Mouse (Mus musculus) layer of hippocampus, adult 11-12 months (tissue): Measurements from ENCODE around the gene Caml.
"Not testable (repeated sequence)": the region's sequence is repeated elsewhere in the genome, so short reads cannot be mapped to it uniquely, and the experiment has no call there.

ENCODE experiments used
- DNase-seq: peaks from one replicate; pipeline ENCODE4 v3.0.0; 2022; ENCODE audit warnings: low spot score

The Caml gene

GRCm38 (mm10) chr13:55622156-55622648 lies 603 bp upstream of the Caml start:
- DNase-seq = not testable (repeated sequence)

GRCm38 (mm10) chr13:55634639-55635127 lies 11.9 kb downstream of the Caml start, which contains the start of gene Ddx46:
TSS of gene Ddx46 (plus strand) at chr13:55635027.
- peak; percentile 83 for DNase-seq

GRCm38 (mm10) chr13:55635146-55635571 lies 12.4 kb downstream of the Caml start:
- no peak for DNase-seq

- no peak for DNase-seq
Measured at GRCm38 (mm10) chr13:55636185-55636983, 13.6 kb downstream of the Caml start.

GRCm38 (mm10) chr13:55640480-55640879 lies 17.7 kb downstream of the Caml start:
- DNase-seq = peak; percentile 84

- no peak for DNase-seq
Measured at GRCm38 (mm10) chr13:55644525-55644924, 21.7 kb downstream of the Caml start.

GRCm38 (mm10) chr13:55650098-55650497 lies 27.3 kb downstream of the Caml start:
- no peak for DNase-seq

- DNase-seq = no peak
Measured at GRCm38 (mm10) chr13:55650980-55651379, 28.2 kb downstream of the Caml start.

- peak; percentile 17 for DNase-seq
Measured at GRCm38 (mm10) chr13:55668550-55668949, 45.7 kb downstream of the Caml start.

GRCm38 (mm10) chr13:55672711-55673110 lies 49.9 kb downstream of the Caml start:
- DNase-seq = no peak

GRCm38 (mm10) chr13:55677364-55677763 lies 54.6 kb downstream of the Caml start:
- no peak for DNase-seq
